8 mouse cellular contexts compared by ENCODE assay signal in the genomic region with DNA sequence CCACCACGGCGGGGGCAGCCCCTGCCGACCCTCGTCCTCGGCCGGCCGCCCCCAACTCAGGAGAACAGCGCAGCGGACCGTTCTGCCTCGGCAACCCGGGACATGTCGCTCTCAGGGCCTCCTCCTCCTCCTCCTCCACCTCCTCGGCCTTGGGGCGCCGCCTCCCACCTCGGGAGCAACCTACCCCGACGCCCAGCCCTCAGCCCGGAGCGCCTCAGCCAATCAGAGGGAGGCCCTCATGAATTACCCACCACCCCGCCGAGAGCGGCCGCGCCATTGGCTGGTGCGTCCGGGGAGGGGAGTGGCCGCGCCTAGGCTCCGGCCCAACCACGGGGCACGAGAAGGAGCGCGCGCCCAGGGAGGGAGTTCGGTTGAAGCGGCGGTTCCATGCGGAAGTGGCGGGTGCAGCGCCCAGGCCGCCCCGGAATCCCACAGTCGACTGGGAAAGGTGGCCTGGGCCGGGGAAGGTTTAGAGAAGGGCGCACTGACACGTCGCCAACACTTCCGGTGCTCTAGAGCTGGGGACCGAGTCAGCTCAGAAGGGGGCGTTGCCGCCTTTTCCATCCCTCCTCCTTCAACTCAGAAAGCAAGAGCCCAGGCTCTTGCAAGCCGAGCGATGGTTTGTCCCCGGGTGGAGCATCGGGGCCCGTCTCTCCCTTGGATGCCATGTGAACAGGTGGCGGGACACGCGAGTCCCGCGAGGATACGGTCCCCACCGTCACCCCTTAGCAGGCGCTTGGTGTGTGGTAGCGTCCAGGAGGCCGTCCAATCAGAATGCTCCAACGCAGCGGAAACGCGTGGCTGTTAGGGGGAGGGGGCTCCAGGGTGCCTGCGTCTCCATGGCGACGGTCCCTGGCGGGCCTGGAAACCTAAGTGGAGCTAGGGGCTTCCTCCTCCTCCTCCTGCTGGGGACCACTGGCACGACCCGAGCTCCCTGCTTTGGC. TPM values are rescaled to one million over a fixed set of nuclear protein-coding genes. Genes with fewer than 3 reads are reported as not detected.
DNase-seq lines count a peak whose midpoint lies in the region; ATAC-seq and TF ChIP-seq lines count a peak whose summit lies in the region.

Gene Mlec, minus strand, starts transcription at position 140 of the 944 bp plus-strand sequence.

- WGBS in embryonic facial prominence, embryonic 14.5 days: 0% methylated on average over 39 of the region's 78 CpGs
- under 1% methylated on average over 60 of the region's 78 CpGs for WGBS in limb, embryonic 14.5 days
- 0% methylated on average over 70 of the region's 78 CpGs for WGBS in midbrain, postnatal 0 days

- H3K4me3 ChIP-seq in embryonic facial prominence, embryonic 14.5 days (ENCODE audit: low read depth, low read length): peak within 1 kb of the TSS; percentile 95
- peak within 1 kb of the TSS; percentile 99 for H3K4me3 ChIP-seq in limb, embryonic 14.5 days (replicated peaks; ENCODE audit: low read length)
- peak within 1 kb of the TSS; percentile 98 for H3K4me3 ChIP-seq in midbrain, postnatal 0 days (ENCODE audit: low read depth, low read length)

- H3K4me2 ChIP-seq in embryonic facial prominence, embryonic 14.5 days (ENCODE audit: low read depth, low read length): peak within 1 kb of the TSS; percentile 85
- peak within 1 kb of the TSS; percentile 69 for H3K4me2 ChIP-seq in limb, embryonic 14.5 days (replicated peaks; ENCODE audit: low read depth, low read length, severe bottlenecking)
- peak within 1 kb of the TSS; percentile 93 for H3K4me2 ChIP-seq in midbrain, postnatal 0 days (ENCODE audit: low read depth, low read length, poor library complexity, severe bottlenecking)

- H3K27me3 ChIP-seq in embryonic facial prominence, embryonic 14.5 days (replicated peaks; ENCODE audit: control insufficient read depth, insufficient read depth, low read length): no peaks in the 10 kb centered on the region
- H3K27me3 ChIP-seq in limb, embryonic 14.5 days (ENCODE audit: control insufficient read depth, insufficient read depth, low read length): no peaks in the 10 kb centered on the region
- H3K27me3 ChIP-seq in midbrain, postnatal 0 days (ENCODE audit: insufficient read depth, low read length): no peaks in the 10 kb centered on the region

- peak; percentile 88; the same call in 1 of the 2 replicates for TF ChIP-seq POLR2A in limb, embryonic 14.5 days (IDR thresholded peaks at IDR 0.05; ENCODE audit: borderline replicate concordance, extremely low read depth, insufficient read depth, insufficient read length)

- DNase-seq in 3T3-L1 (ENCODE audit: low read depth, low spot score): peak; percentile 98
- peak; percentile 97 to 99 for DNase-seq in adrenal gland, postnatal 4 days (ENCODE audit: low spot score in 2 of 2)
- peak; percentile 99 for DNase-seq in embryonic facial prominence, embryonic 14.5 days (ENCODE audit: low spot score)
- DNase-seq in heart, adult 8-10 months (ENCODE audit: low spot score): peak; percentile 97
- DNase-seq in kidney, adult 9 months: peak; percentile 99
- peak; percentile 98 for DNase-seq in limb, embryonic 14.5 days (ENCODE audit: low spot score)
- DNase-seq in midbrain, postnatal 0 days (ENCODE audit: low spot score): peak; percentile 99
- peak; percentile 98 to 99 for DNase-seq in spleen, postnatal 14 days (ENCODE audit: low spot score in 2 of 2)

- H3K27ac ChIP-seq in embryonic facial prominence, embryonic 14.5 days (replicated peaks; ENCODE audit: low read depth, low read length): peak within 1 kb of the TSS; percentile 97
- peak within 1 kb of the TSS; percentile 95 for H3K27ac ChIP-seq in limb, embryonic 14.5 days (replicated peaks; ENCODE audit: low read depth, low read length)
- H3K27ac ChIP-seq in midbrain, postnatal 0 days (ENCODE audit: low read depth, low read length): peak within 1 kb of the TSS; percentile 99

- H3K4me1 ChIP-seq in embryonic facial prominence, embryonic 14.5 days (ENCODE audit: control insufficient read depth, insufficient read depth, low read length): peaks cover 31% of the 10 kb centered on the region
- H3K4me1 ChIP-seq in limb, embryonic 14.5 days (ENCODE audit: control insufficient read depth, insufficient read depth, low read length): peaks cover 38% of the 10 kb centered on the region
- H3K4me1 ChIP-seq in midbrain, postnatal 0 days (ENCODE audit: insufficient read depth, low read length): peaks cover 15% of the 10 kb centered on the region; the same call in 1 of the 2 replicates

- ATAC-seq in embryonic facial prominence, embryonic 14.5 days (ENCODE audit: low read depth): peak; percentile 98
- peak; percentile 96 for ATAC-seq in limb, embryonic 14.5 days (ENCODE audit: low FRiP score, low read depth)
- ATAC-seq in midbrain, postnatal 0 days (ENCODE audit: low FRiP score): peak; percentile 97

- no peaks in the 10 kb centered on the region for H3K36me3 ChIP-seq in embryonic facial prominence, embryonic 14.5 days (ENCODE audit: control insufficient read depth, insufficient read depth, low read length)
- H3K36me3 ChIP-seq in limb, embryonic 14.5 days (ENCODE audit: control insufficient read depth, insufficient read depth, low read length): peaks cover 10% of the 10 kb centered on the region; the same call in 1 of the 2 replicates
- no peaks in the 10 kb centered on the region for H3K36me3 ChIP-seq in midbrain, postnatal 0 days (ENCODE audit: insufficient read depth, low read length)

- H3K9ac ChIP-seq in embryonic facial prominence, embryonic 14.5 days (ENCODE audit: low read depth, low read length): peak within 1 kb of the TSS; percentile 96
- peak within 1 kb of the TSS; percentile 96 for H3K9ac ChIP-seq in limb, embryonic 14.5 days (ENCODE audit: low read depth, low read length, severe bottlenecking)
- H3K9ac ChIP-seq in midbrain, postnatal 0 days (replicated peaks; ENCODE audit: low read length, poor library complexity, severe bottlenecking): peak within 1 kb of the TSS; percentile 94

- TF ChIP-seq CTCF in midbrain, postnatal 0 days (IDR thresholded peaks at IDR 0.05): peak; percentile 40

- no peaks in the 10 kb centered on the region for H3K9me3 ChIP-seq in embryonic facial prominence, embryonic 14.5 days (ENCODE audit: control insufficient read depth, low read length)
- H3K9me3 ChIP-seq in limb, embryonic 14.5 days (ENCODE audit: control insufficient read depth, low read length): no peaks in the 10 kb centered on the region
- no peaks in the 10 kb centered on the region for H3K9me3 ChIP-seq in midbrain, postnatal 0 days (ENCODE audit: low read length)

RNA-seq across cellular contexts. Expression of gene Mlec, which starts in this region (rescaled TPM):
- 100 to 1,000 TPM; 208 to 242 TPM for total RNA-seq in adrenal gland, postnatal 4 days (2021)
- 69.8 and 72.9 TPM in 2 replicates for polyA plus RNA-seq in embryonic facial prominence, embryonic 14.5 days (2014; fragmentation: Nextera tagmentation; extraction: Ambion mirVana)
- 10 to 100 TPM; 75.2 to 88.5 (median 78.8) TPM for total RNA-seq in heart, adult 8-10 months (2022)
- polyA plus RNA-seq in limb, embryonic 14.5 days (2012; rRNA removed): 182 and 215 TPM in 2 replicates
- polyA plus RNA-seq in limb, embryonic 14.5 days (2014; fragmentation: Nextera tagmentation; extraction: Ambion mirVana): 73.7 and 77.8 TPM in 2 replicates
- total RNA-seq in midbrain, postnatal 0 days (2014; rRNA removed): 61.7 and 64.6 TPM in 2 replicates
- polyA plus RNA-seq in midbrain, postnatal 0 days (2015; fragmentation: Nextera tagmentation; extraction: Ambion mirVana): 11.4 and 16.2 TPM in 2 replicates

Comparison
In these comparisons a context has a peak if more than half of its experiments do, and no peak if none do; other contexts are left out.
1. Peak in every context shown above with its lines: DNase-seq, ATAC-seq, H3K4me3 ChIP-seq and H3K27ac ChIP-seq.